Mouse (Mus musculus) brain, adult 2 months (tissue): ENCODE data around the gene Csmd2.
A peak's percentile ranks its signal among the peaks of the same experiment; 100 is the strongest.
"Not testable (repeated sequence)": the region's sequence is repeated elsewhere in the genome, so short reads cannot be mapped to it uniquely, and the experiment has no call there.

Source experiments
- DNase-seq: peaks from one replicate; pipeline ENCODE4 v3.0.0; 2011; ENCODE audit warnings: low read depth, low spot score

The Csmd2 gene

GRCm38 (mm10) chr4:128489521-128490100, 502.0 kb downstream of the Csmd2 start:
- DNase-seq, result peak; percentile 63

- peak; percentile 50 for DNase-seq
These were observed 504.4 kb downstream of the Csmd2 start for GRCm38 (mm10) chr4:128492055-128492454.

- peak; percentile 36 for DNase-seq
These were observed 512.3 kb downstream of the Csmd2 start for GRCm38 (mm10) chr4:128499980-128500379.

GRCm38 (mm10) chr4:128506878-128507277, 519.2 kb downstream of the Csmd2 start:
- DNase-seq, result no peak

DNA sequence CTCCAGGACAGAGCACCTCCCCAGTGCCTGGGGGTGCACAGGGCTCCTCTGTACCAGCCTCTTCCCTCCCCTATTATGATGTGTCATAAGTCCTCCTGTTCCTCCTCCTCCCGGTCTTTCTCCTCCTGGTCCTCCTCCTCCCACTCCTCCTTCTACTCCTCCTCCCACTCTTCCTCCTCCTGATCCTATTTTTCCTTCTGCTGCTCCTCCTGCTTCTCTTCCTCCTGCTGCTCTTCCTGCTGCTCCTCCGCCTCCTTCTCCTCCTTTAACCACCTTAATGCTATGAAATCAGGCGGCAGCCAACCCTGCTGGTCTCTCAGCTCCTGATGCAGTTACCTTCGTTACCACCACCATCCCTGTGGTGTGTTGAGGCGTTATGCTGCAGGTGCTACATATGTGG, 522.2 kb downstream of the Csmd2 start:
- DNase-seq, result peak; percentile 54

GRCm38 (mm10) chr4:128514496-128514895, 526.8 kb downstream of the Csmd2 start:
- no peak for DNase-seq

DNA sequence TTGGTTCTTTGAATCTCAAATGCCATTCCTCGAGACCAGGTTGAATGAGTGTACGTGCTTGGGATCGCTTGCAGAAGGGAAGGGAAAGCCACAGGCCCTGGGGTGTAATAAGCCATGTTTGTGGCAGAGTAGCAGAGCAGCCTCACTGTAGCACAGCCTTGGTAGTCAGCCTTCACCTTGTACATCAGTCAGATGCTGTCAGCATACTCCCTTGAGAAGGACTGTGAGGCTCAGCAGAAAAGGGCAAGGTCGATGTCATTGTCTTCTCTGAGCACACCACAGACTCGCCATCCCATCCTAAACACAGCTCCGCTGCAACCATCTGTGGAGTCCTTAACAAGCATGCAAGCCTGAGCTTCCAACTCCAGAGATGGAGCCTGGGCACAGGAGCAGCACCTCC, 533.6 kb downstream of the Csmd2 start:
- DNase-seq, result no peak

DNA sequence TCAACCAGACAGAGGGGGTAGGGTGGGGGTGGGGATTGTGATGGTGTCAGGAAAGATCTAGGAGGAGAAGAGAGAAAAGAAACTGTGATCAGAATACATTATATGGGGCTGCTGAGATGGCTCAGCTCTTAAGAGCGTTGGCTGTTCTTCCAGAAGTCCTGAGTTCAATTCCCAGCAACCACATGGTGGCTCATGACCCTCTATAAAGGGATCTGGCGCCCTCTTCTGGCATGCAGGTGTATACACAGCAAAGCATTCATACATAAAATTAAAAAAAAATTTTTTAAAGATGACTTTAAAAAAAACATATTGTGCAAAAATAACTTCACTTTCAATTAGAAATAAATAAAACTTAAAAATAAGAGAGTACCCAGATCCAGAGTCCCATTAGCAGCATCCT, 555.7 kb downstream of the Csmd2 start:
- no peak for DNase-seq

- DNase-seq, result not testable (repeated sequence)
These were observed 556.4 kb downstream of the Csmd2 start for GRCm38 (mm10) chr4:128543956-128544486.

DNA sequence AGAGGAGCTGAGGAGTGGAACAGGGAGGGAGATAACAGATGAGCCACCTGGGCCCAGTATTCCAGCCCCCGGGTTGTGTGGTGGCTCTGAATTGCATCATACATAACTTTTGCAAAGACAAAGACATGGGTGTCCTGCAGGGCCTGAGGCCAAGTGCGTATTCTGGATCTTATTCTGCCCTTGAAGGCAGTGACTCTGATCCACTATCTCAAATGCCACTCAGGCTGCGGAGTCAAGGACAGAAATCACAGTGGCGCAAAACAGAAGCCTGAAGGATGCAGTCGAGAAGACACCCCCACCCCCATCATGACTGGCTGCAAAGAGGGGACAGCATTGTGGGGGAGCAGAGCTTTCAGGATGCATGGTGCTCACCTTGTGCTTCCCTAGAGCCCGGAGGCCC, 563.1 kb downstream of the Csmd2 start:
- no peak for DNase-seq

- no peak for DNase-seq
These were observed 566.5 kb downstream of the Csmd2 start for GRCm38 (mm10) chr4:128554198-128554597.

GRCm38 (mm10) chr4:128560327-128560726, 572.7 kb downstream of the Csmd2 start:
- DNase-seq, result no peak

DNA sequence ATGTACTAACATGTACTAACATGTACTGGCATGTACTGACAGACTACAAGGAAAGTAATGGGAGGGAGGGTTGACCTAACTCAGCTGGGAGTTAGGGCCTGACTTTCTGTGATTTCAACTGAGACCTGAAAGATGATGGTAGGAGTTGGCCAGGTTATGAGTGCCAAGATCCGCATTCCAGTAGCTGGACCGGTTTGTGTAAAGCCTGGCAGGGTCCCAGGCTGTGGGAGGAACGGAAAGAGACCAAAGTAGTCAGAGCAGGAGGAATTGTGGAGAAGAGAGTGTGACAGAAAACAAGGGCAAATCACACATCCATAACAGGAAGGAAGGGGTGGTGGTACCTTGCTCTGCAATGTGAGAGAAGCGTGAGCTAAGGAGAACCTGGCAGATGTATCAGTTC, 588.2 kb downstream of the Csmd2 start:
- no peak for DNase-seq

DNA sequence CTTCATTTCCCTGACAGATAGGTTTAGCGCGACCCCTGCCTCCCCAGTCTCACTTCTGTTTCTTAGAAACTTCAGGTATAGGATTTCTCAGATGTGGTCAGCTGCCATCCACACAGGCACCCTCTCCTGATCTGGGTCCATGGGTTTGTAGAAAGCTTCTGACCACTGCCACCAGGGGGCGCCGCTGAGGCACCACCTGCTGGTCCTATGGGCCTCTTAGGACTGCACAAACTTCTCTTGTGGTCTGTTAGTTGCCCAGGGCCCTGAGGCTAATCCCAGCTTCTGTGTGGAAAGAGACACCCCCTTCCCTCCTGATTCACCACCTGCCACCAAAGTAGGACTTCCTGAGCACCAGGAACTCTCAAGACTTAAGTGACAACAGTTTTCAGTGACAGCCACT, 591.5 kb downstream of the Csmd2 start:
- no peak for DNase-seq

- no peak for DNase-seq
These were observed 605.6 kb downstream of the Csmd2 start for GRCm38 (mm10) chr4:128593286-128593685.

DNA sequence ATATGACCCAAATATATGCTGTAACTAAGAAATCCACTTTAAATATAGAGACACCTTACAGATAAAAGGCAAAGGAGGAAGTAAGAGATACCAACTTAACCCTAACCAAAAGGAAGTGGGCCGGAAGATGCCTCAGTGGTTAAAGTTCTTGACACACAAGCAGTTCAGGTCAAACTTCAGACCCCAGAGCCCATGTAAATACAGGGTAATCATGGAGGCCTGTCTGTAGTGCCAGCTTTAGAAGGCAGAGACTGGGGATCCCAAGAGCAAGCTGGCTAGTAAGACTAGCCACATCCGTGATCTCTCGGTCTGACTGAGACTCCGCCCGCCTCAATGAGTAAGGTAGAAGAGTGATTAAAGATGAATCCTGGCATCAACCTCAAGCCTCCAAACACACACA, 606.4 kb downstream of the Csmd2 start:
- DNase-seq, result no peak

DNA sequence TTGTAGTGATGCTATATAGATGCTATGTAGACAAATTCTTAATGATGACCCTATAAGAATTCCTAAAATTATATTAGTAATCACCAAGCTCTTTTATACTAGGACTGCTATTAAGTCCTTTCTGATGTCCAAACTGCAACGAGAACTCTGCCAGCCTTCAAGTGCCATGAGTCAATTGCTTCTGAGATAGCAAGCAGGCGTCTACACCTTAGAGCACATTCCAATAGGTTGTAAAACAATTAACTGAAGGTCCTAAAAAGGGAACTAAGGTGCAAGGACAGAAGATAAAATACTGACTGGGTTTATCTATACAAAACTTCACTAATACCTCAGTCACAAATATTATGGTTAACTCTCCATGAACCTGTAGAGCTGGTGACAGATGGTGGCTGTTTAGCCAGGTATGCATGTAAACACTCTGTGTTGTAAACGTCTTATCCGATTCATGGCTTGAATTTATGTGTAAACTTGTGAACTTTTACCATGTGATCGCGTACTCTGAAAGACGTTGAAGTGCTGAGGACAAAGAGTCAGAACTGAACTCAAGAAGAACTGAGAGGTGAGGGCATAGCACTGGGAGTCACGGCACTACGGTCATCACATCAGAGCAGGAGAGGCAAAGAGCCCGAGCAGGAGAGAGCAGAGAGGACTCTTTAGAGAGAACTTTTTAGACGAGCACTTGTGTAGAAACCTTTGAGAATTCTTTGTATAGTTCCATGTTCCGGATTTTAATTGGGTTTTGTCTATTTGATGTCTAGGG, 610.3 kb downstream of the Csmd2 start:
- DNase-seq, result no peak

DNA sequence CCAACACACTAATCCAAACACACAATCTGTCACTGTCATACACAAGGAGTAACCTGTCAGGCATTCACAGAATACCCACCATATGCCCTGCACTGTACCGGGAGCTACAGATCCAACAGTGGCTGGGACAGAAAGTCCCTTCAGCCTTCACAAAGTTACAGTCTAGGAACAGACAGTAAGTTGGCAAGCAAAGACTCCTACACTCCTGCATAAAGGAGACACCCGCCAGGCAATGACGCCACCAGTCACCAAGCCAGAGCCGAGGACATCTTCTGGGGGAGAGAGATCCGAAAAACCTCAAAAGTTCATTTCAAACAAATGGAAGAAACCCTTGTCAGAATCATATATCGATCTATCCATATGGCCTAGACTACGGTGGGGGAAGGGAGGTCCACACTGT, 618.9 kb downstream of the Csmd2 start:
- peak; percentile 55 for DNase-seq

GRCm38 (mm10) chr4:128607661-128608060, 620.0 kb downstream of the Csmd2 start:
- peak; percentile 43 for DNase-seq

- DNase-seq, result peak; percentile 30
These were observed 621.7 kb downstream of the Csmd2 start for GRCm38 (mm10) chr4:128609276-128609924.

- peak; percentile 100 for DNase-seq
These were observed 622.3 kb downstream of the Csmd2 start, which contains the start of gene Zscan20 for GRCm38 (mm10) chr4:128609925-128610402. Gene Zscan20, minus strand, starts transcription at chr4:128610098.

- peak; percentile 9 for DNase-seq
These were observed 623.0 kb downstream of the Csmd2 start for GRCm38 (mm10) chr4:128610706-128611105.
